Comparison of ENCODE assay signal across 1 mouse cellular context in the genomic region with DNA sequence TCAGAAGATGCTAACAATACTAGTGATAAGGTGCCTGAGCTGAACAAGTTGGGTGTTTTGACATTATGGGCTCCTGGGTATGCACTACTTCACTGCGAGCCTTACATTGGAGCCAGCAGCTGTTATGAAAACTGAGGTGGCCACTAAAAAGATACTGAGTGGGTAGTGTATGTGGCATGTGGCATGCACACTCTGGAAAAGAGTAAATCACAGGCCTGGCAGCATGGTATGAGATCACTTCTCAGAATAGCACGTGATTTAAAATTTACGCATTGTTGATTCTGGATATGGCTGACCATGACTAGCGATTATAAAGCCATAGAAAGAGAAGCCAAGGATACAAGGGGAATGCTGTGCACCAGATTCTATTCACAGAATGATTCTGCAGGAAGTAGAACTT.
TF ChIP-seq lines count a peak whose summit lies in the region.

No protein-coding gene starts in this region.

TF ChIP-seq in ES-E14, 5 proteins besides CTCF, POLR2A, EP300 and RAD21:
- no peak for TF ChIP-seq ZNF384 (IDR thresholded peaks at IDR 0.05; ENCODE audit: low read depth, low read length)
- TF ChIP-seq MAFK (IDR thresholded peaks at IDR 0.05; ENCODE audit: insufficient read depth, low read depth, low read length), result no peak
- no peak for TF ChIP-seq HCFC1 (IDR thresholded peaks at IDR 0.05; ENCODE audit: borderline replicate concordance, insufficient read depth, low read length)
- TF ChIP-seq ZC3H11A (IDR thresholded peaks at IDR 0.05; ENCODE audit: borderline replicate concordance, low read depth, low read length), result no peak
- TF ChIP-seq CHD2 (IDR thresholded peaks at IDR 0.05; ENCODE audit: low read depth, low read length), result no peak
TF ChIP-seq in ES-E14: peak in this region for 0.
